Mouse (Mus musculus): ENCODE measurements around the gene C3.

GRCm38 (mm10) chr17:57207938-57208337 lies 20.0 kb downstream of the C3 start:
- TF ChIP-seq CTCF (IDR thresholded peaks at IDR 0.05; ENCODE audit: extremely low read depth, insufficient read depth, insufficient read length, insufficient replicate concordance), result no peak
- TF ChIP-seq POLR2A (IDR thresholded peaks at IDR 0.05; ENCODE audit: low read depth, low read length), result no peak
